Mouse (Mus musculus): ENCODE results near the gene Spin2d. TPM values are rescaled to one million over a fixed set of nuclear protein-coding genes. Genes with fewer than 3 reads are reported as not detected.

Spin2d gene
- polyA plus RNA-seq (2015; fragmentation: Nextera tagmentation; extraction: Ambion mirVana): not detected in 2 replicates

GRCm38 (mm10) chrX:73176889-73177288 is at the start of gene Spin2d:
TSS of gene Spin2d (minus strand) at chrX:73176989.

DNA sequence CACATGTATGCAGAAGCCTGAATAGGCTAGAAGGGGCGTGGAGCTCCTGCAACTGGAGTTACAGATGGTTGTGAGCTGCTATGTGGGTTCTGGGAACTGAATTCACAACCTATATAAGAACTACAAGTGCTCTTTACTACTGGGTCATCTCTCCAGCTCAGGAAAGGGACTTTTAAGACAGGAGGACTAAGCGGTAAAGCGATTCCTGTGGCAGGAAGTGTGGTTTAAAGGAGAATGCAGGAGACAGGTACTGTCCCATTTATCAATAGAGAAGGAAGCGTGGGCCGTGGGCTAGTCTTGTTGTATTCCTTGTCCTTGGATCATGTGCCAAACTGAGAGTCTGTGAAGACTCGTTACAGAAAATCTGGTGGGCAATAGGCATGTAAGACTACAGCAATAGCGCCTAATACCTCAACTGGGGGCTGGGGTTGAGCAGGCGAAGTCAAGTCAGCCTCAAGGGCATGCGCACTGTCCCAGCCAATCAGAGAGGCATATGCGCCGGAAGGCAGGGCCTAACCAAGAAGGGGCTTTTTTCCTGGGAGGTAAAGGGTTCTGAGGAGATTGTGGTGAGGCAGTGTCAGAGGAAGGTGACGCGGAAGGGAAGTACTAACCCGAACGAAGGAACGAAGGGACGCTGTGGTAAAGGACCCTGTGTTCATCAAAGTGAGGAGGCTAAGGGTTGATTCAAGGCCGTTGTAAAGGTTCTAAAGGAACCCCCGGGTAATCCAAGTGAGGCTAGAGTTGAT is 37.2 kb upstream of the Spin2d start, which contains the start of gene Xlr4b:
TSS of gene Xlr4b (plus strand) at position 515 of the 746 bp plus-strand sequence.

DNA sequence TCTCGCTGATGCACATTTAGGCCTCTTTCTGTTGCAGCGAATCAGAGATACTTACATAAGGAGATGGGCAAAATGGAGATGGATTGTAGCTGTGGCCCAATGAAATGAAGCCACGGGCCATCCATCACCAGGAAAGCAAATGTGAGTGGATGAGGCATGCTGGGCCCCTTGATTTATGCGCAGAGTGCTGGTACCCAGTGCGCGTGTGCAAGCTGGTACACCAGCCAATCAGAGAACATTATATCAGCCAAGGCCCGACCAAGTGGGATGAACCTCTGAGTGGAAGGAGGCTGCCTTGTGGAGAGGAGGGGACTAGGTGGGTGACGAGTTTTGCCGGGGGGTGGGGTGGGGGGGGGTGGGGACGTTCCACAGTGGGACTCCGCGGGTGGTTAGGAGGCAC is 15.1 kb upstream of the Spin2d start, which contains the start of gene Xlr3b:
TSS of gene Xlr3b (plus strand) at position 274 of the 400 bp plus-strand sequence.

GRCm38 (mm10) chrX:73149350-73149749 is 27.4 kb downstream of the Spin2d start, which contains the start of gene DXBay18:
TSS of gene DXBay18 (minus strand) at chrX:73149450.

DNA sequence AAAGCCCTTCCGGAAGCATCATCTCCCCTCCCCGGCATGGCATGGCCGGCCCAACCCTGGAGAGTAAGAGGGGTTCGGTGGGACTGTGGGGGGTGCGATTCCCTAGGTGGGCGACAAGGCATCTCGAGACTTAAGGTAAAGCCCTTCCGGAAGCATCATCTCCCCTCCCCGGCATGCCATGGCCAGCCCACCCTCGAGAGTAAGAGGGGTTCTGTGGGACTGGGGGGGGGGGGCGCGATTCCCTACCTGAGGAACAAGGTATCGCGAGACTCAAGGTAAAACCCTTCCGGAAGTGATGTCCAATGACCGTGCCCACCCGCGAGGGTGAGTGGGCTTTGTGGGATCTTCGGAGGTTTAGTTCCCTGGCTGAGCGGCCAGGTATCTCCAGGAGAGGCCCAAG is 28.3 kb downstream of the Spin2d start, which contains the start of gene Xlr5b:
TSS of gene Xlr5b (plus strand) at position 301 of the 400 bp plus-strand sequence.

Other genes with a start within 250 kb of the Spin2d start
- gene Zfp185, start 189.7 kb downstream of the Spin2d start, polyA plus RNA-seq (2015; fragmentation: Nextera tagmentation; extraction: Ambion mirVana): 5.5 and 6.3 TPM in 2 replicates
- 0.05 TPM in 1 of 2 replicates, not detected in the other for gene Pnma5, start 139.9 kb downstream of the Spin2d start, polyA plus RNA-seq (2015; fragmentation: Nextera tagmentation; extraction: Ambion mirVana)
- gene Pnma3, start 112.2 kb downstream of the Spin2d start, polyA plus RNA-seq (2015; fragmentation: Nextera tagmentation; extraction: Ambion mirVana): 0.46 and 0.48 TPM in 2 replicates
- gene Xlr4a, start 94.5 kb downstream of the Spin2d start, polyA plus RNA-seq (2015; fragmentation: Nextera tagmentation; extraction: Ambion mirVana): 1.5 and 1.6 TPM in 2 replicates
- 1.9 and 3.3 TPM in 2 replicates for gene Xlr3a, start 79.9 kb downstream of the Spin2d start, polyA plus RNA-seq (2015; fragmentation: Nextera tagmentation; extraction: Ambion mirVana)
- 0.06 and 0.09 TPM in 2 replicates for gene Gm14685, start 59.9 kb downstream of the Spin2d start, polyA plus RNA-seq (2015; fragmentation: Nextera tagmentation; extraction: Ambion mirVana)
- not detected in 2 replicates for gene Xlr5b, start 28.2 kb downstream of the Spin2d start, polyA plus RNA-seq (2015; fragmentation: Nextera tagmentation; extraction: Ambion mirVana)
- gene DXBay18, start 27.5 kb downstream of the Spin2d start, polyA plus RNA-seq (2015; fragmentation: Nextera tagmentation; extraction: Ambion mirVana): not detected in 2 replicates
- gene Xlr3b, start 15.2 kb upstream of the Spin2d start, polyA plus RNA-seq (2015; fragmentation: Nextera tagmentation; extraction: Ambion mirVana): 3.0 and 18.5 TPM in 2 replicates
- 0.62 and 9.2 TPM in 2 replicates for gene Xlr4b, start 37.3 kb upstream of the Spin2d start, polyA plus RNA-seq (2015; fragmentation: Nextera tagmentation; extraction: Ambion mirVana)
- 17.5 and 22.4 TPM in 2 replicates for gene F8a, start 51.3 kb upstream of the Spin2d start, polyA plus RNA-seq (2015; fragmentation: Nextera tagmentation; extraction: Ambion mirVana)
- 0.14 TPM in 1 of 2 replicates, not detected in the other for gene Xlr4c, start 66.1 kb upstream of the Spin2d start, polyA plus RNA-seq (2015; fragmentation: Nextera tagmentation; extraction: Ambion mirVana)
- gene Xlr3c, start 88.4 kb upstream of the Spin2d start, polyA plus RNA-seq (2015; fragmentation: Nextera tagmentation; extraction: Ambion mirVana): not detected in 2 replicates
- 0.19 TPM in 1 of 2 replicates, not detected in the other for gene Xlr5a, start 116.0 kb upstream of the Spin2d start, polyA plus RNA-seq (2015; fragmentation: Nextera tagmentation; extraction: Ambion mirVana)
- gene Xlr5c, start 116.0 kb upstream of the Spin2d start, polyA plus RNA-seq (2015; fragmentation: Nextera tagmentation; extraction: Ambion mirVana): not detected in 2 replicates
- not detected in 2 replicates for gene Gm45015, start 159.9 kb upstream of the Spin2d start, polyA plus RNA-seq (2015; fragmentation: Nextera tagmentation; extraction: Ambion mirVana)
- gene Zfp275, start 165.6 kb upstream of the Spin2d start, polyA plus RNA-seq (2015; fragmentation: Nextera tagmentation; extraction: Ambion mirVana): 4.1 and 4.5 TPM in 2 replicates
- gene Gm18336, start 221.7 kb upstream of the Spin2d start, polyA plus RNA-seq (2015; fragmentation: Nextera tagmentation; extraction: Ambion mirVana): not detected in 2 replicates
- gene Zfp92, start 234.1 kb upstream of the Spin2d start, polyA plus RNA-seq (2015; fragmentation: Nextera tagmentation; extraction: Ambion mirVana): 0.12 and 0.17 TPM in 2 replicates

Data from adrenal gland, postnatal 0 days (tissue).